Mouse (Mus musculus) liver, embryonic 16.5 days (tissue): ENCODE data around the gene Rap2c. TPM values are rescaled to one million over a fixed set of nuclear protein-coding genes. Genes with fewer than 3 reads are reported as not detected.

Experiments used
- ATAC-seq: fragments of 200-750 bp; cut with Nextera tagmentation; 2 replicates; pipeline ENCODE4 v1.8.0; 2017; ENCODE audit warnings: low read depth, mild to moderate bottlenecking, moderate number of reproducible peaks, moderate library complexity
- H3K27ac ChIP-seq: fragments of 300-500 bp; sonication (generic); 2 replicates; pipeline ENCODE4 v1.5.1; 2014; ENCODE audit warnings: mild to moderate bottlenecking, low read length
- H3K27me3 ChIP-seq: fragments of 300-500 bp; sonication (generic); 2 replicates; pipeline ENCODE4 v1.6.1; 2014; ENCODE audit warnings: low read depth, low read length, mixed read lengths; ENCODE audit not compliant: control insufficient read depth, insufficient read depth
- H3K36me3 ChIP-seq: fragments of 300-500 bp; sonication (generic); 2 replicates; pipeline ENCODE4 v1.6.1; 2014; ENCODE audit warnings: mild to moderate bottlenecking; ENCODE audit not compliant: control insufficient read depth, insufficient read depth
- H3K4me1 ChIP-seq: fragments of 300-500 bp; sonication (generic); 2 replicates; pipeline ENCODE4 v1.6.1; 2014; ENCODE audit warnings: low read depth, low read length, mixed read lengths; ENCODE audit not compliant: control insufficient read depth
- H3K4me2 ChIP-seq: fragments of 300-500 bp; sonication (generic); 2 replicates; pipeline ENCODE4 v1.6.1; 2014; ENCODE audit warnings: low read depth, low read length, mixed read lengths
- H3K4me3 ChIP-seq: fragments of 300-500 bp; sonication (generic); 2 replicates; pipeline ENCODE4 v1.5.1; 2014; ENCODE audit warnings: low read depth, mild to moderate bottlenecking, low read length
- H3K9ac ChIP-seq: fragments of 300-500 bp; sonication (generic); 2 replicates; pipeline ENCODE4 v1.6.1; 2014; ENCODE audit warnings: low read depth, low read length
- H3K9me3 ChIP-seq: fragments of 300-500 bp; sonication (generic); replicated peaks from 2 replicates; pipeline ENCODE4 v1.6.1; 2016; ENCODE audit warnings: low read length; ENCODE audit not compliant: control insufficient read depth
- WGBS: fragments of 180-500 bp; shearing (Covaris S2); extraction: QIAGEN DNeasy Blood & Tissue Kit; methylation state at CpG from one replicate; pipeline ENCODE4 v1.1.7; 2014; ENCODE audit not compliant: insufficient replicate concordance; 5-methylcytosine and 5-hydroxymethylcytosine counted together
- polyA plus RNA-seq: library from polyadenylated mRNA; unstranded; fragments of >200 nt; fragmentation: Nextera tagmentation; extraction: Ambion mirVana; gene quantifications from 2 replicates; pipeline ENCODE4 v1.2.1, GENCODE M21; 2015

Rap2c gene
- polyA plus RNA-seq, 1 experiment from 2014 or later: 8.5 TPM

DNA sequence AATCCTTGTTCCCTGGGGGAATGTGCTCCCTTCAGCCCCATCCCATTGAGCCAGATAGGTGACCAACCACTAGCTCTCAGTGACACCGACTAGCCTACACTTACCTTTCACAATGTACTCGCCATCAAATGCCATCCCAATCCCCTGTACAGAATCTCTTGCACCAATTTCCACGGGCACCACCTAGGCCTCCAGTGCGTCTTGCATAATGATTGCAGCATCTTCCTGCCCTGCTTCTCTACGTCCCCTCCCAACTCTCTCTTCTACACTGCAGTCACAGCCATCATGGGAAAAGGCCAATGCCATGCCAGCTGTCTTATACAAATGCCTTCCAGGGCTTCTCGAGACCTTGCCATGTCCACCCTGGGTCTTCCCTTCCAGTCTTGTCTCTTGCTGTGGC is 27.9 kb downstream of the Rap2c start:
- ATAC-seq: no peak
- H3K9me3 ChIP-seq: no peaks in the 10 kb centered on the region
- no peak overlapping the region for H3K27ac ChIP-seq
- 62% methylated on average over 6 of the region's 6 CpGs for WGBS
- H3K27me3 ChIP-seq: no peaks in the 10 kb centered on the region; the same call in 1 of the 2 replicates
- no peak overlapping the region for H3K4me3 ChIP-seq
- H3K9ac ChIP-seq: no peak overlapping the region
- H3K4me2 ChIP-seq: no peak overlapping the region
- no peaks in the 10 kb centered on the region for H3K4me1 ChIP-seq
- no peaks in the 10 kb centered on the region for H3K36me3 ChIP-seq

GRCm38 (mm10) chrX:50988581-50988980 is 29.2 kb downstream of the Rap2c start:
- H3K36me3 ChIP-seq: no peaks in the 10 kb centered on the region
- H3K9ac ChIP-seq: no peak overlapping the region
- H3K27me3 ChIP-seq: no peaks in the 10 kb centered on the region; the same call in 1 of the 2 replicates
- ATAC-seq: no peak
- WGBS: 38% methylated on average over 1 of the region's 1 CpGs
- H3K4me2 ChIP-seq: no peak overlapping the region
- H3K4me3 ChIP-seq: no peak overlapping the region
- no peaks in the 10 kb centered on the region for H3K4me1 ChIP-seq
- no peak overlapping the region for H3K27ac ChIP-seq
- H3K9me3 ChIP-seq: no peaks in the 10 kb centered on the region

DNA sequence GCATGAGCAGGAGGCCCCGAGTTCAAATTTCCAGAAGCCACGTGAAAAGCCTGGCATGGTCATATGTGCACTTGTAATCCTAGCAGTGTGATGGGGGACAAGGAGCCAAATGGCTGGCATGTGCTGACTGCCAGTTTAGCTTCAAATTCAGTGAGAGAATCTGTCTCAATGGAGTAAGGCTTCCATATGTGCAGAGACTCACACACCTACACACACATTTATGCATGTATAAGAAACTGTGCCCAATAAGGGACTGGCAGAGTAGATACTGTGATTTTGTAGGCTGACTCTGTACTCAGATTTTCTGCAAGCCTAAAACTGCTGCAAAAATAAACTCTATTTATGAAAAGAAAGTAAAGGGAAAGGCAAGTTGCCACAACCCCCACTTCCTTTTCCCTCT is 39.4 kb downstream of the Rap2c start:
- H3K9ac ChIP-seq: no peak overlapping the region
- no peak overlapping the region for H3K4me3 ChIP-seq
- ATAC-seq: no peak
- WGBS: 60% methylated on average over 2 of the region's 2 CpGs
- H3K36me3 ChIP-seq: no peaks in the 10 kb centered on the region
- no peak overlapping the region for H3K27ac ChIP-seq
- H3K4me2 ChIP-seq: no peak overlapping the region
- no peaks in the 10 kb centered on the region; the same call in 1 of the 2 replicates for H3K27me3 ChIP-seq
- no peaks in the 10 kb centered on the region for H3K4me1 ChIP-seq
- H3K9me3 ChIP-seq: no peaks in the 10 kb centered on the region

DNA sequence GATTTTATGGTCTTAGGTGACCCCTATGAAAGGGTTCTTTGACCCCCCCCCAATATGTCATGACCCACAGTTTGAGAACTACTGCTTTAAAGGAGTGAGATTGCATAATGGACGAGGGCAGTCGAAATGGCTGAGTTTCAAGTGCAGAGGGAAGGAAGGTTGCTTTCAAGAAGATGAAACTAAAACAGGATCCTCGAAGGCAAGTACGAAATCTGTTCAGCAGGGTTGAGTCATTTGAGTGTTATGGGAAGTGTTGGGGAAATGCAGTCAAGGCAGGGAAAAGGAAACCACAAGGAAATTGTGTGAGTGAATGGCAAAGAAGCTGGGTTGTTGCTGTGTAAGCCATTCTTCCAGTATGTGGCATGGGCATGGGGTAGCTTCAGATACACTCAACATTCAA is 45.7 kb downstream of the Rap2c start:
- ATAC-seq: no peak
- Histone ChIP-seq H3K27me3 (no peaks in the 10 kb centered on the region), H3K9me3 (no peaks in the 10 kb centered on the region), H3K36me3 (no peaks in the 10 kb centered on the region), H3K27ac (no peak overlapping the region), H3K4me3 (no peak overlapping the region), H3K4me2 (no peak overlapping the region), H3K9ac (no peak overlapping the region), H3K4me1 (no peaks in the 10 kb centered on the region)
- 27% methylated on average over 4 of the region's 4 CpGs for WGBS

- Histone ChIP-seq H3K4me3 (no peak overlapping the region), H3K9ac (no peak overlapping the region), H3K4me1 (no peaks in the 10 kb centered on the region), H3K27ac (no peak overlapping the region), H3K4me2 (no peak overlapping the region), H3K9me3 (no peaks in the 10 kb centered on the region), H3K27me3 (no peaks in the 10 kb centered on the region), H3K36me3 (no peaks in the 10 kb centered on the region)
- 69% methylated on average over 5 of the region's 5 CpGs for WGBS
- ATAC-seq: no peak
Measured at GRCm38 (mm10) chrX:50969907-50970306, 47.9 kb downstream of the Rap2c start.

DNA sequence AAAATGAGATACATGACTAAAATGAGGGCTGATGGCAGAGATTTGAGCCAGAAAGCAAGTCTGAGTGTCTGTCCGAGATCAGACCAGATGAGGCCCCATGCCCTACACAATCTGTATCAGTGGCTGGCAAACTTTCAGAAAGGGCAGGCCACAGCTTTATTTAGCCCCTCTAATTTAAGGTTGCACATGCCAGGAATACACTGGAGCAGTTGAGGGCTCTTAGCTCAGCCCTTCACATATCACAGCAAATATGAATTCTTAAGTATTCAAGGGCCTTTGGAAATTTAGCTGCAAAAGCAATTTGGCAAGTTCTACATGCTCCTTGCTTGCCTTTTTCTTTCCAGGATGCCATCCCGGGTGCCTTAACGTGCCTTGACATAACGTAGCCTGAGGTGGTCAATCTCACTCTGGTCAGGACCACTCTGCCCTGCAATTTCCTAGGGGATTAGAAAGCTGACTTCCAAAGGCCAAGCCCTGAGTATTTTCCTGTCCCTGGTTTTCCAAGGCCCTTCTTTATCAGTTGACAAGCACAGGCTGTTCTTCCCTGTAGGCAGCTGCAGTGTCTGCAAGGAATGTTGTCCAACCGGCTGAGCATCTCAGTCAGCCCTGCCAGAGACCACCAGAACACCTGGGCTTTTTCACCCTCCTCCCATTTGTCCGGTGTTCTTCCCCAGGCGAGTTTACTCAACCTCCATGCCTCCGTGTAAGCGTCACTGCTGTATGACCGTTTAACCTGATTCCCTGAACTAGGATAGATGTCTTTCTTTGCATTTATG is 49.5 kb downstream of the Rap2c start:
- H3K9me3 ChIP-seq: no peaks in the 10 kb centered on the region
- ATAC-seq: no peak
- no peak overlapping the region for H3K4me3 ChIP-seq
- WGBS: 52% methylated on average over 10 of the region's 10 CpGs
- no peak overlapping the region for H3K27ac ChIP-seq
- H3K27me3 ChIP-seq: no peaks in the 10 kb centered on the region
- H3K36me3 ChIP-seq: no peaks in the 10 kb centered on the region
- no peak overlapping the region for H3K4me2 ChIP-seq
- H3K9ac ChIP-seq: no peak overlapping the region
- no peaks in the 10 kb centered on the region for H3K4me1 ChIP-seq

GRCm38 (mm10) chrX:50965157-50965556 is 52.7 kb downstream of the Rap2c start:
- no peak for ATAC-seq
- no peak overlapping the region for H3K27ac ChIP-seq
- no peaks in the 10 kb centered on the region for H3K36me3 ChIP-seq
- H3K4me2 ChIP-seq: no peak overlapping the region
- H3K4me1 ChIP-seq: no peaks in the 10 kb centered on the region
- 35% methylated on average over 3 of the region's 3 CpGs for WGBS
- no peaks in the 10 kb centered on the region for H3K27me3 ChIP-seq
- no peak overlapping the region for H3K9ac ChIP-seq
- no peak overlapping the region for H3K4me3 ChIP-seq
- H3K9me3 ChIP-seq: no peaks in the 10 kb centered on the region

DNA sequence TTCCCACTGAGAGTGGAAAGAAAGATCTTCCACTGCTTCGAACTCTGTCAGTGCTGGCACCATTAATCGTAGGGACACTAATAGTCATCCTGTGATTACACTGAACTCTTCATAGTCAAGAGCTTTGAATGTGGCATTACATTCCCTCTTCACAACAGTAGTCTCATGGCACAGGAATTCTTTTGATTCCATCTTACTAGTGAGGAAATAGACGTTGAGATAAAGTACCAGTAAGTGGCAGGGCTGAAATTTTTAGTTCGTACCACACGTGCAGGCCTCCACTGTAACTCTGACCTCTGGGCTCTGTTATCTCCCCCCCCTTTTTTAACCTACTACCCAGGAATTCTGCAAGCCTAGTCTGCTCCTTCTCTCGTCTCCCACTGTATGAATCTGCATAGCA is 54.9 kb downstream of the Rap2c start:
- no peak overlapping the region for H3K27ac ChIP-seq
- H3K4me2 ChIP-seq: no peak overlapping the region
- ATAC-seq: no peak
- no peaks in the 10 kb centered on the region for H3K27me3 ChIP-seq
- H3K4me1 ChIP-seq: no peaks in the 10 kb centered on the region
- H3K9ac ChIP-seq: no peak overlapping the region
- H3K36me3 ChIP-seq: no peaks in the 10 kb centered on the region
- H3K9me3 ChIP-seq: no peaks in the 10 kb centered on the region
- H3K4me3 ChIP-seq: no peak overlapping the region
- 54% methylated on average over 6 of the region's 6 CpGs for WGBS
